Comparison of ENCODE assay signal across 7 mouse cellular contexts in genomic region chr3:144399358-144400096, GRCm38 (mm10).
DNase-seq lines count a peak whose midpoint lies in the region; ATAC-seq lines count a peak whose summit lies in the region.

No protein-coding gene starts in this region.

- H3K36me3 ChIP-seq in intestine, embryonic 16.5 days (ENCODE audit: control insufficient read depth, insufficient read depth, low read length): no peaks in the 10 kb centered on the region
- H3K36me3 ChIP-seq in midbrain, embryonic 11.5 days (ENCODE audit: control insufficient read depth, insufficient read depth, low read length): no peaks in the 10 kb centered on the region

- no peaks in the 10 kb centered on the region for H3K27me3 ChIP-seq in intestine, embryonic 16.5 days (replicated peaks; ENCODE audit: control insufficient read depth, insufficient read depth, low read length)
- no peaks in the 10 kb centered on the region for H3K27me3 ChIP-seq in midbrain, embryonic 11.5 days (ENCODE audit: control insufficient read depth, insufficient read depth, low read length)

- intact Hi-C loops in left cerebral cortex, postnatal 25 days (cut with DNase I): loop anchor here (5.0 kb wide), 2 partner anchors 197 to 1157 kb away; no protein-coding TSS in a partner anchor

- H3K4me1 ChIP-seq in intestine, embryonic 16.5 days (ENCODE audit: control insufficient read depth, insufficient read depth, low read length): peaks cover 3% of the 10 kb centered on the region; the same call in 1 of the 2 replicates
- no peaks in the 10 kb centered on the region for H3K4me1 ChIP-seq in midbrain, embryonic 11.5 days (ENCODE audit: control insufficient read depth, insufficient read depth, low read length)

- ATAC-seq in intestine, embryonic 16.5 days: peak; percentile 84
- ATAC-seq in midbrain, embryonic 11.5 days (ENCODE audit: low FRiP score): peak; percentile 89

- H3K4me2 ChIP-seq in intestine, embryonic 16.5 days (ENCODE audit: low read depth, low read length): peak overlapping the region; percentile 36
- peak overlapping the region; percentile 38 for H3K4me2 ChIP-seq in midbrain, embryonic 11.5 days

- H3K9me3 ChIP-seq in intestine, embryonic 16.5 days (ENCODE audit: control insufficient read depth, low read length): no peaks in the 10 kb centered on the region
- H3K9me3 ChIP-seq in midbrain, embryonic 11.5 days (ENCODE audit: control insufficient read depth, low read length): no peaks in the 10 kb centered on the region

- no peak overlapping the region for H3K9ac ChIP-seq in intestine, embryonic 16.5 days (ENCODE audit: low read depth, low read length)
- H3K9ac ChIP-seq in midbrain, embryonic 11.5 days (ENCODE audit: low read length): peak overlapping the region; percentile 44

- peak overlapping the region; percentile 15; the same call in 1 of the 2 replicates for H3K4me3 ChIP-seq in intestine, embryonic 16.5 days (ENCODE audit: low read length)
- H3K4me3 ChIP-seq in midbrain, embryonic 11.5 days (ENCODE audit: low read depth, low read length): peak overlapping the region; percentile 9; the same call in 1 of the 2 replicates

- 38% methylated on average over 21 of the region's 21 CpGs for WGBS in intestine, embryonic 16.5 days
- 38% methylated on average over 21 of the region's 21 CpGs for WGBS in midbrain, embryonic 11.5 days

- peak; percentile 75 for DNase-seq in adrenal gland, adult 8-10 months
- DNase-seq in embryo, embryonic 9.5 days (ENCODE audit: extremely low spot score): peak; percentile 81
- DNase-seq in gastrocnemius, postnatal 4 days (ENCODE audit: low spot score in 2 of 2): peak; percentile 78 to 91
- DNase-seq in left cerebral cortex, postnatal 25 days (ENCODE audit: low spot score in 2 of 2): peak; percentile 88 to 93
- peak; percentile 98 for DNase-seq in midbrain, embryonic 11.5 days (ENCODE audit: low spot score, missing footprints)
- peak; percentile 44 for DNase-seq in skeletal muscle tissue, adult 2 months (ENCODE audit: low read depth, low spot score)

- H3K27ac ChIP-seq in intestine, embryonic 16.5 days (ENCODE audit: low read length): no peak overlapping the region
- no peak overlapping the region for H3K27ac ChIP-seq in midbrain, embryonic 11.5 days (ENCODE audit: low read depth, low read length)

Comparison
In these comparisons a context has a peak if more than half of its experiments do, and no peak if none do; other contexts are left out.
1. DNase-seq: peak in every context shown above with its lines; median percentile 98 in midbrain, embryonic 11.5 days; 90 in left cerebral cortex, postnatal 25 days; 84 in gastrocnemius, postnatal 4 days; 81 in embryo, embryonic 9.5 days; 75 in adrenal gland, adult 8-10 months; 44 in skeletal muscle tissue, adult 2 months.